ENCODE assay signal across 9 mouse cellular contexts in genomic region chr11:100713174-100713573, GRCm38 (mm10). TPM values are rescaled to one million over a fixed set of nuclear protein-coding genes. Genes with fewer than 3 reads are reported as not detected.
DNase-seq lines count a peak whose midpoint lies in the region; ATAC-seq and TF ChIP-seq lines count a peak whose summit lies in the region.
"Had no signal": no experiment of that assay in that cellular context is flagged by ENCODE, and none has a peak within 500 bp of the region (broad histone marks: within the 10 kb centered on the region; RNA-seq: fewer than 3 reads in every experiment).

No protein-coding gene starts in this region.

- no peaks in the 10 kb centered on the region for H3K27me3 ChIP-seq in heart, embryonic 11.5 days (ENCODE audit: control insufficient read depth, insufficient read depth, low read length)
- no peaks in the 10 kb centered on the region for H3K27me3 ChIP-seq in CH12.LX (replicated peaks)
- no peaks in the 10 kb centered on the region for H3K27me3 ChIP-seq in forebrain, embryonic 13.5 days
- H3K27me3 ChIP-seq in liver, embryonic 15.5 days: no peaks in the 10 kb centered on the region

- H3K79me2 ChIP-seq in CH12.LX (replicated peaks; ENCODE audit: control insufficient read depth, extremely low read depth, insufficient read depth, poor library complexity, severe bottlenecking): peaks cover 4% of the 10 kb centered on the region; the same call in 1 of the 2 replicates

- ATAC-seq in heart, embryonic 11.5 days (replicated peaks; ENCODE audit: insufficient number of reproducible peaks, low FRiP score, low TSS enrichment): no peak
- ATAC-seq in forebrain, embryonic 13.5 days: no peak
- ATAC-seq in liver, embryonic 15.5 days (ENCODE audit: insufficient read depth): no peak

- intact Hi-C loops in heart, postnatal 14 days (cut with DNase I): loop anchor here (5.0 kb wide), 2 partner anchors 244 to 349 kb away; no protein-coding TSS in a partner anchor
- intact Hi-C loops in left cerebral cortex, postnatal 10 days (cut with DNase I): loop anchor here (5.0 kb wide), 1 partner anchor 244 kb away; no protein-coding TSS in a partner anchor

- peak overlapping the region; percentile 31 for H3K27ac ChIP-seq in heart, embryonic 11.5 days (ENCODE audit: low read depth, low read length)
- no peak overlapping the region for H3K27ac ChIP-seq in CH12.LX (ENCODE audit: insufficient read depth, low read depth)
- H3K27ac ChIP-seq in forebrain, embryonic 13.5 days: no peak overlapping the region
- peak overlapping the region; percentile 81 for H3K27ac ChIP-seq in liver, embryonic 15.5 days (replicated peaks)

- TF ChIP-seq RAD21 in CH12.LX (IDR thresholded peaks at IDR 0.05; ENCODE audit: low read depth, low read length): no peak

- no peak; the same call in 1 of the 2 replicates for TF ChIP-seq POLR2A in CH12.LX (IDR thresholded peaks at IDR 0.05; ENCODE audit: low read depth, low read length)

- in situ Hi-C loops in CH12.LX (cut with MboI; ENCODE audit: low pct_ligation_motif_present, low pct_unique_long_range_greater_than_20kb, low sequenced_read_pairs): no loop called here

- WGBS in heart, embryonic 11.5 days (ENCODE audit: insufficient replicate concordance): 61% methylated on average over 4 of the region's 4 CpGs
- WGBS in forebrain, embryonic 13.5 days: 49% methylated on average over 4 of the region's 4 CpGs
- 41% methylated on average over 4 of the region's 4 CpGs for WGBS in liver, embryonic 15.5 days (ENCODE audit: insufficient replicate concordance)

- peaks cover 19% of the 10 kb centered on the region for H3K36me3 ChIP-seq in heart, embryonic 11.5 days (ENCODE audit: control insufficient read depth, insufficient read depth, low read length)
- peaks cover 61 to 82% of the 10 kb centered on the region in 2 experiments for H3K36me3 ChIP-seq in CH12.LX (replicated peaks in 1 of 2; ENCODE audit: control insufficient read depth in 1 of 2, insufficient read depth in 1 of 2, low read length in 1 of 2)
- H3K36me3 ChIP-seq in forebrain, embryonic 13.5 days (ENCODE audit: poor library complexity, severe bottlenecking): peaks cover 55% of the 10 kb centered on the region
- peaks cover 55% of the 10 kb centered on the region for H3K36me3 ChIP-seq in liver, embryonic 15.5 days (replicated peaks)

- dilution Hi-C loops in CH12.LX (cut with MboI; ENCODE audit: extremely low pct_ligation_motif_present, extremely low pct_unique_long_range_greater_than_20kb, low sequenced_read_pairs): no loop called here

- DNase-seq in heart, postnatal 14 days: no peak
- no peak for DNase-seq in CH12.LX (ENCODE audit: extremely low read depth)
- DNase-seq in left cerebral cortex, postnatal 10 days (ENCODE audit: extremely low spot score in 1 of 2, low spot score in 2 of 2): no peak
- DNase-seq in frontal cortex, postnatal 36 days (ENCODE audit: low spot score in 2 of 2): no peak
- DNase-seq in spleen, postnatal 36 days (ENCODE audit: low spot score in 2 of 2): no peak

- H3K4me1 ChIP-seq in heart, embryonic 11.5 days (ENCODE audit: control insufficient read depth, insufficient read depth, low read length): peaks cover 23% of the 10 kb centered on the region
- peaks cover 9 to 28% of the 10 kb centered on the region in 2 experiments for H3K4me1 ChIP-seq in CH12.LX (ENCODE audit: control insufficient read depth in 1 of 2, insufficient read depth in 2 of 2)
- H3K4me1 ChIP-seq in forebrain, embryonic 13.5 days: peaks cover 29% of the 10 kb centered on the region
- H3K4me1 ChIP-seq in liver, embryonic 15.5 days (replicated peaks): peaks cover 43% of the 10 kb centered on the region

- no peak overlapping the region for H3K9ac ChIP-seq in heart, embryonic 11.5 days (ENCODE audit: low read depth, low read length)
- no peak overlapping the region for H3K9ac ChIP-seq in CH12.LX (ENCODE audit: insufficient read depth, low read depth)
- H3K9ac ChIP-seq in forebrain, embryonic 13.5 days: peak overlapping the region; percentile 52; the same call in 1 of the 2 replicates
- H3K9ac ChIP-seq in liver, embryonic 15.5 days: peak overlapping the region; percentile 48

- no peak overlapping the region for H3K4me3 ChIP-seq in heart, embryonic 11.5 days (ENCODE audit: low read depth, low read length)
- H3K4me3 ChIP-seq in CH12.LX (replicated peaks in 1 of 3; ENCODE audit: low read depth in 2 of 3, low read length in 2 of 3, poor library complexity in 1 of 3): no peak overlapping the region
- H3K4me3 ChIP-seq in forebrain, embryonic 13.5 days: no peak overlapping the region
- H3K4me3 ChIP-seq in liver, embryonic 15.5 days (replicated peaks): peak overlapping the region; percentile 52

- no peaks in the 10 kb centered on the region for H3K9me3 ChIP-seq in heart, embryonic 11.5 days (replicated peaks; ENCODE audit: control insufficient read depth, low read length)
- no peaks in the 10 kb centered on the region for H3K9me3 ChIP-seq in CH12.LX (replicated peaks; ENCODE audit: low read length)
- no peaks in the 10 kb centered on the region for H3K9me3 ChIP-seq in forebrain, embryonic 13.5 days (replicated peaks)
- no peaks in the 10 kb centered on the region for H3K9me3 ChIP-seq in liver, embryonic 15.5 days (replicated peaks)

- no peak for TF ChIP-seq EP300 in CH12.LX (IDR thresholded peaks at IDR 0.05; ENCODE audit: low read length)

- TF ChIP-seq CTCF in CH12.LX (conservative IDR thresholded peaks at IDR 0.05 in 1 of 2, IDR thresholded peaks at IDR 0.05 in 1 of 2; ENCODE audit: low read depth in 2 of 2, low read length in 2 of 2): no peak

- peak overlapping the region; percentile 67 for H3K4me2 ChIP-seq in heart, embryonic 11.5 days
- no peak overlapping the region for H3K4me2 ChIP-seq in CH12.LX (ENCODE audit: insufficient read depth, low read depth, poor library complexity, severe bottlenecking)
- peak overlapping the region; percentile 44; the same call in 1 of the 2 replicates for H3K4me2 ChIP-seq in forebrain, embryonic 13.5 days
- H3K4me2 ChIP-seq in liver, embryonic 15.5 days: peak overlapping the region; percentile 86

TF ChIP-seq in CH12.LX, 34 proteins besides CTCF, POLR2A, EP300 and RAD21:
- TF ChIP-seq HCFC1 (IDR thresholded peaks at IDR 0.05; ENCODE audit: low read depth, low read length): no peak
- 0 out of 2 replicates have a peak, but pooled peaks have one; percentile 1 for TF ChIP-seq POLR2AphosphoS2 (IDR thresholded peaks at IDR 0.05; ENCODE audit: low read depth, low read length)
TF ChIP-seq in CH12.LX: peak in this region for 1.

RNA-seq across cellular contexts. Expression of gene Hspb9, which starts 0.5 kb away (rescaled TPM):
- 0.37 TPM in 1 of 2 replicates, not detected in the other for polyA plus RNA-seq in heart, embryonic 11.5 days (2014; fragmentation: Nextera tagmentation; extraction: Ambion mirVana)
- total RNA-seq in heart, postnatal 14 days (2021): not detected
- total RNA-seq in CH12.LX (2012; rRNA removed) (not detected in 2 replicates), CH12.LX (2014; rRNA removed) (not detected in 2 replicates)
- 0.54 and 0.57 TPM in 2 replicates for polyA plus RNA-seq in CH12.LX (2012; ENCODE audit: insufficient read length, low read depth)
- not detected in 2 replicates for polyA plus RNA-seq in forebrain, embryonic 13.5 days (2015; fragmentation: Nextera tagmentation; extraction: Ambion mirVana)
- polyA plus RNA-seq in liver, embryonic 15.5 days (2015; fragmentation: Nextera tagmentation; extraction: Ambion mirVana): 0.24 TPM in 1 of 2 replicates, not detected in the other
- total RNA-seq in left cerebral cortex, postnatal 10 days (2021): not detected
- total RNA-seq: left cerebral cortex, postnatal 4 days had no signal

RNA-seq across cellular contexts. Expression of gene Kat2a, which starts 0.9 kb away (rescaled TPM):
- polyA plus RNA-seq in heart, embryonic 11.5 days (2014; fragmentation: Nextera tagmentation; extraction: Ambion mirVana): 36.7 and 37.9 TPM in 2 replicates
- total RNA-seq in heart, postnatal 14 days (2021): 10 to 100 TPM; 12.9 to 13.7 TPM
- 30.7 and 34.2 TPM in 2 replicates for total RNA-seq in CH12.LX (2012; rRNA removed)
- 25.3 and 27.2 TPM in 2 replicates for total RNA-seq in CH12.LX (2014; rRNA removed)
- polyA plus RNA-seq in CH12.LX (2012; ENCODE audit: insufficient read length, low read depth): 81.0 and 82.9 TPM in 2 replicates
- 41.6 and 48.7 TPM in 2 replicates for polyA plus RNA-seq in forebrain, embryonic 13.5 days (2015; fragmentation: Nextera tagmentation; extraction: Ambion mirVana)
- 13.2 and 14.1 TPM in 2 replicates for polyA plus RNA-seq in liver, embryonic 15.5 days (2015; fragmentation: Nextera tagmentation; extraction: Ambion mirVana)
- total RNA-seq in left cerebral cortex, postnatal 10 days (2021): 10 to 100 TPM; 68.3 to 68.6 TPM

RNA-seq across cellular contexts. Expression of gene Dhx58, which starts 9.1 kb away (rescaled TPM):
- polyA plus RNA-seq in heart, embryonic 11.5 days (2014; fragmentation: Nextera tagmentation; extraction: Ambion mirVana): 0.65 and 1.3 TPM in 2 replicates
- total RNA-seq in heart, postnatal 14 days (2021): under 1 TPM; 0.76 to 1.00 TPM
- 6.3 and 7.2 TPM in 2 replicates for total RNA-seq in CH12.LX (2012; rRNA removed)
- 5.7 and 6.4 TPM in 2 replicates for total RNA-seq in CH12.LX (2014; rRNA removed)
- 14.7 and 15.7 TPM in 2 replicates for polyA plus RNA-seq in CH12.LX (2012; ENCODE audit: insufficient read length, low read depth)
- polyA plus RNA-seq in forebrain, embryonic 13.5 days (2015; fragmentation: Nextera tagmentation; extraction: Ambion mirVana): 1.8 and 2.1 TPM in 2 replicates
- 2.7 and 2.8 TPM in 2 replicates for polyA plus RNA-seq in liver, embryonic 15.5 days (2015; fragmentation: Nextera tagmentation; extraction: Ambion mirVana)
- 1 to 10 TPM; 1.8 to 1.9 TPM for total RNA-seq in left cerebral cortex, postnatal 10 days (2021)

RNA-seq across cellular contexts. Expression of gene Zfp385c, which starts 20.9 kb away (rescaled TPM):
- polyA plus RNA-seq in heart, embryonic 11.5 days (2014; fragmentation: Nextera tagmentation; extraction: Ambion mirVana): 0.14 and 0.25 TPM in 2 replicates
- total RNA-seq in heart, postnatal 14 days (2021): under 1 TPM; 0.10 to 0.29 TPM
- total RNA-seq in CH12.LX (2012; rRNA removed) (0.04 and 0.08 TPM in 2 replicates), CH12.LX (2014; rRNA removed) (not detected in 2 replicates)
- 0.14 and 0.15 TPM in 2 replicates for polyA plus RNA-seq in CH12.LX (2012; ENCODE audit: insufficient read length, low read depth)
- polyA plus RNA-seq in forebrain, embryonic 13.5 days (2015; fragmentation: Nextera tagmentation; extraction: Ambion mirVana): 0.18 and 0.48 TPM in 2 replicates
- not detected in 2 replicates for polyA plus RNA-seq in liver, embryonic 15.5 days (2015; fragmentation: Nextera tagmentation; extraction: Ambion mirVana)
- total RNA-seq in left cerebral cortex, postnatal 10 days (2021): under 1 TPM; 0.21 to 0.75 TPM

RNA-seq across cellular contexts. Expression of gene Rab5c, which starts 24.8 kb away (rescaled TPM):
- polyA plus RNA-seq in heart, embryonic 11.5 days (2014; fragmentation: Nextera tagmentation; extraction: Ambion mirVana): 30.8 and 41.1 TPM in 2 replicates
- total RNA-seq in heart, postnatal 14 days (2021): 10 to 100 TPM; 70.4 to 74.6 TPM
- 121 and 144 TPM in 2 replicates for total RNA-seq in CH12.LX (2012; rRNA removed)
- total RNA-seq in CH12.LX (2014; rRNA removed): 135 and 150 TPM in 2 replicates
- polyA plus RNA-seq in CH12.LX (2012; ENCODE audit: insufficient read length, low read depth): 144 and 156 TPM in 2 replicates
- 22.7 and 23.1 TPM in 2 replicates for polyA plus RNA-seq in forebrain, embryonic 13.5 days (2015; fragmentation: Nextera tagmentation; extraction: Ambion mirVana)
- 19.2 and 20.2 TPM in 2 replicates for polyA plus RNA-seq in liver, embryonic 15.5 days (2015; fragmentation: Nextera tagmentation; extraction: Ambion mirVana)
- 100 to 1,000 TPM; 162 to 167 TPM for total RNA-seq in left cerebral cortex, postnatal 10 days (2021)

Comparison
In these comparisons a context has a peak if more than half of its experiments do, and no peak if none do; other contexts are left out.
1. H3K27ac ChIP-seq: peak in heart, embryonic 11.5 days (single experiment) and liver, embryonic 15.5 days (single experiment); none in CH12.LX (single experiment) and forebrain, embryonic 13.5 days (single experiment).
2. H3K9ac ChIP-seq: peak in forebrain, embryonic 13.5 days (single experiment) and liver, embryonic 15.5 days (single experiment); none in heart, embryonic 11.5 days (single experiment) and CH12.LX (single experiment).